Mouse (Mus musculus) kidney, postnatal 10 days (tissue): ENCODE data around the gene Smc5.

Source experiments
- DNase-seq: peaks from one replicate; pipeline ENCODE4 v3.0.0; 2021; ENCODE audit warnings: mixed read lengths

The Smc5 gene

DNA sequence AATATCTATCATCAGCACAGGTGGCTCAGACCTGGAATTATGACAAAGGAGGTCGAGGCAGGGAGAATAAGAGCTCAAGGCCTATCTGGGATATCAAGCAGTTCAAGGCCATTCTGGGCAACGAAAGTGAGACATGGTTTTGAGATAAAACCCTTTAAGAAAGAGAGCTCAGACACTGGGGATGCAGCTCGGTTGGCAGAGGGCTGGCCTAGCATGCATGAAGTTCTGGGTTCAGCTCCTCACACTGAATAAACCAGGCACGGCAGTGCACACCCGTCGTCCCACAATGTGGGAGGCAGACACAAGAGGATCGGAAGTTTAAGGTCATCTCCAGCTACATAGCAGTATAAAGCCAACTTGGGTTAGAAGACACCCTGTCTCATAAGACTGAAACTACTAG lies 84.7 kb downstream of the Smc5 start:
- no peak for DNase-seq

DNA sequence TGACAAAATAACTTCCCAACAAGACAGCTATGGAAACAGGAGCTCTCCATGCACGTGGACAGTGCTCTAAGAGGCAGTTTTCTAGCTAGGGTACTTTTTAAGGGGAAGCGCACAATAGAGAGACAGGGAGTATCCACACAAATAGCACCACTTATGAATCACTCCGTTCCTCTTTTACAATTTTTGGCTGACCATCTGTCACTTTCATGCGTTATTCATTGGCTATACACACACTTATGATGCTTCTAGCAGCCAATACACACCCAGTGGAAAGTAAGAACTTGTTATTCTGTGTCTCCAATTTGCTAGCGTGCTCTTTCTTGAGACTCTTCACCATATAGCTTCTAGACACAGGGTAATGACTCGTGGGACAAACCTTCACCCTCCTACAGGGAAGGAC lies 86.0 kb downstream of the Smc5 start:
- DNase-seq = no peak

GRCm38 (mm10) chr19:23184068-23184467 lies 89.6 kb downstream of the Smc5 start:
- DNase-seq = peak; percentile 43

- no peak for DNase-seq
Observed at GRCm38 (mm10) chr19:23183493-23183892, 90.2 kb downstream of the Smc5 start.

DNA sequence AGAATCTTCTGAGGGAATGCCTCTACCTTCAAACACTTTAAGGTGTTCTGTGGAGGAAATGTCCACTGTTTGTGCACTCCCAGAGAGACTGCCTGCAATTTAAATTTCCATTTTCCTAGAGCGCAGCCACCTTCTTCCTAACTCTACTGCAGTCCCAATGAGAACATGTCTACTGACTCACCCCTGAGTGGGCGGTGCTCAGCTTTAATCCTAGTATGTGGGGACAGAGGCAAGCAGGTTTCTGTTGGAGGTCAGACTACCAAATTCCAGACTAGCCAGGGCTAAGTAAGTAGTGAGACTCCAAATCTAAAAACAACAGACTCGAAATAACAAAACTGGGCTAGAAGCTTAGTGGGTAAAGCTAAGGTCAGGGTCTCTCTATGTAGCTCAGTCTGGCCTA lies 95.2 kb downstream of the Smc5 start:
- no peak for DNase-seq

- DNase-seq = no peak
Observed at GRCm38 (mm10) chr19:23175511-23175910, 98.2 kb downstream of the Smc5 start.

GRCm38 (mm10) chr19:23175090-23175489 lies 98.6 kb downstream of the Smc5 start:
- no peak for DNase-seq

DNA sequence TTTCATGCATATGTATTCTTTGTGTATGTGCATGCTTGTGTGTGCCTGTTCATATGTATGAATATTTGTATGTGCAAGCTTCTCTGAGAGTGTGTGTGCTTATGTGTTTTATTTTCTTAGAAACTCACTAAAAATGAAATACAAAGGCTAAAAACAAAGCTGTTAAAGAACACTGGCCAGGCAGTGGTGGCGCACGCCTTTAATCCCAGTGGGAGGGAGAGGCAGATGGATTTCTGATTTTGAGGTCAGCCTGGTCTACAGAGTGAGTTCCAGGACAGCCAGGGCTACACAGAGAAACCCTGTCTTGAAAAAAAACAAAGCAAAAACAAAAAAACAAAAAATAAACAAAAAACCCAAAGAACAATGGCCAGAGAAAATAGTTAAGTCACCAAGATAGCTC lies 102.6 kb downstream of the Smc5 start:
- DNase-seq = no peak

GRCm38 (mm10) chr19:23170476-23170875 lies 103.2 kb downstream of the Smc5 start:
- DNase-seq = no peak

DNA sequence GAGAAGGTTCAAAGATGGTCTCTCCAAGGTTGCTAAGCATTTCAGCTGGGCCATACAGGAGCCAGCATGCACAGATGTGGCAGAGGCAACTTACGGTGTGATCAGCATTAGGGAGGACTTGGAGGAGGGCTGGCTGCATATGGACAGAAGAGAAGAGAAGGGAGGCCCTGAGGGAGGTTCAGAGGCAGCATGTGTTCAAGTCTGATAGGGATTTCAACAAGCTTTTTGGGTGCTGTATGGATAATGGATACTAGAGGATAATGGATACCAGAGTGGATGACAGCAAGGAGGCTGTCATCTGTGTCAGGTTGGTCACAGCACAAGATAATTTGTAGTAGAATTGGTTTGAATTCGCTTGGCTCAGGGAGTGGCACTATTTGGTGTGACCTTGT lies 104.0 kb downstream of the Smc5 start:
- no peak for DNase-seq

DNA sequence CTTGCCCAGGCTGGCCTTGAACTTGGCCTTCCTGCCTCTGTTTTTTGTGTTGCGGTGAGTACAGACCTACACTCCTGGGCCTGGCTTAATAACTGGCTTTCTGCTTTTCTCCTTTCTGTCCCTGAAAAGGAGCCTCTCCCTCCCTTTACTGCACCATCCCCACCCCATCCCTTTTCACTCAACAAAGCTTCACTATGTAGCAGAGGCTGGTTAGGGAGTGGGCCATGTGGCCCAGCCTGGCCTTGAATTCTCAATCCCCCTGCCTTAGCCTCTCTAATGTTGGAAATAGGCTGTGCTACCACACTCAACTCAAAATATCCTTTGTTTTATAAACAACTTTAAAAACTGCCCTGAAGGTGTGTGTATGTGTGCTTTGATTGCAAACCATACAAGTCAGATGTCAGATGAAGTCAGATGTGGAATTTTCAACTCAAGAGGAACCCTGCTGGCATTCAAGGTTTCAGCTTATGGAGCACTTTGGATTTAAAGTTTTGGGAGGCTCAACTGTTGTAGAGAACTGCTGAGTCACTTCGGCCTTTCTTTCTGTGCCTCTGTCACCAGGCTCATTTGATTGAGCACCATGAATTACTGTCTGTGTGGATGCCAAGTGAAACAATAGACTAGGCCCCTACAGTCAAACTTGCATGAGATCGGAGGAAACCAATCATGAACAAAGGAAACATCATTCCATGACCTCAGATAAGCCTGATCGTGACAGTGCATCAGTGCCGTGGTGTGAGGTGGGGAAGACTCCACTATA lies 104.6 kb downstream of the Smc5 start:
- no peak for DNase-seq

DNA sequence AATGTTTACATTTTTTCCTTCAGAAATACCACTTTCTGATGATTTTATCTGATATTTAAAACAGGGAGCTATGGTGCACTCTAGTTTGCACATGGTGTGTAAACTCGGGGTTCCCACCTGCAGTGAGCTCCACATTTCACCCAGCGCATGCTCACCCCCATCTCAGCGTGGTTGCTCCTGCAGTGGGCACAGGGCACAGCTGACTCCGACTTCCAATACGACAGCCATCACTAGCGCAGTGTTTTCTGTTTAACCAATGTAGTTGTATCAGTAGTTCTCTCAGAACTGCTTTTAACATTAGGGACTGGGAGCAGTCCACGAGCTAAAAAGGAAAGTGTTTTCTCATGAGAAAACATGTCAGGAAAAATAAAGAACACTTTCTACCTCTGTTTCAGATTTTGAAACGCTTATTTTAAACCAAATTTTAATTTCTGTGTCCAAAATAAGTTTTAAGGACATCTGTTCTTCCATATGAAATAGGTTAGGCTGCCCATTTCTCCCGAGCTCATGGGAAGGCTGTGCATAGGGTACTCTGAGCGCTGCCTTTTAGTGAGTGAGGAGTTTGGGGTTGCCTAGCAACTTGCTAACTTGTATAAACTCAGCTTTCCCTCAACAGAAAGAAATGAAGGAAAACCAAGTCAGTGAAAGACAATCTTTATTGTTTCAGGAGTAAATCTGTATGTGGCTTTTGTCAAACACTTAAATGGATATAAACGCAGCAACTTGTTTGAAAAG lies 107.0 kb downstream of the Smc5 start:
- no peak for DNase-seq

DNA sequence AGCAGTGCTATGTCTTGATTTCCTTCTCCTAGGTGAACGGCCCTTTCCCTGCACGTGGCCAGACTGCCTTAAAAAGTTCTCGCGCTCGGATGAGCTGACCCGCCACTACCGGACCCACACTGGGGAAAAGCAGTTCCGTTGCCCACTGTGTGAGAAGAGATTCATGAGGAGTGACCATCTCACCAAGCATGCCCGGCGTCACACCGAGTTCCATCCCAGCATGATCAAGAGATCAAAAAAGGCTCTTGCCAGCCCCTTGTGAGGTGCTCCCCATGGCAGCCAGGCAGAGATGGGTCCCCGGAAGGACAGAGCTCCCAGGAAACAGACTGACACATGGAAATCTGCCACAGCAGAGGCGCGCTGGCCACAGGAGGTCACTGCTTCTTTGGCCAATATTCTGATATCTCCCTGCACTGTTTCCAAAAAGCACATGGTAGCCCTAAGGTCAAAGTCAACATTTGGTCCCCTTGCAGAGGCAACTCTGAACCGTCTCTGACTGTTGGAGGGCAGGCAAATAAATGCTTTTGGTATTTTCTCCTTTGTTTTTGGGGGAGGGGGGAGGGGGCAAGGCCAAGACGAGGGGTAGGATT lies 109.0 kb downstream of the Smc5 start:
- no peak for DNase-seq

DNA sequence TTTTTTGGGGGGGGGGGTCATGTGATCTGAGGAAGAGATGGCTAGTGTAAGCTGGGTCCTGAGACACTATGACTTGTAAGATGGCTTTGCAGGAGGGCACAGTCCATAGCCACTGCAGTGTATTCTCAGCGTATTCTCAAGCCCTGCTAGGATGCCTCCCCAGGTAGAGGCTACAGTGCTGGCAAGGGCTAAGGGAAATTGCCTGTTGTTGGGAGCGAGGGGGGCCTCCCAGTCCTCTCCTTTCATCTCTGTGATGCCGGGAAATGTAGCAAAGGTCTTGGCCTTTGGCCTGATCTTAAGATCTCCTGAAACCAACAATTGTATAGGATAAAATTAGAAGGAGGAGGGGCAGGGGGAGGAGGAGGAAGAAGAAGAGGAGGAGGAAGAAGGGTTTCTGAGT lies 110.3 kb downstream of the Smc5 start:
- DNase-seq = no peak

DNA sequence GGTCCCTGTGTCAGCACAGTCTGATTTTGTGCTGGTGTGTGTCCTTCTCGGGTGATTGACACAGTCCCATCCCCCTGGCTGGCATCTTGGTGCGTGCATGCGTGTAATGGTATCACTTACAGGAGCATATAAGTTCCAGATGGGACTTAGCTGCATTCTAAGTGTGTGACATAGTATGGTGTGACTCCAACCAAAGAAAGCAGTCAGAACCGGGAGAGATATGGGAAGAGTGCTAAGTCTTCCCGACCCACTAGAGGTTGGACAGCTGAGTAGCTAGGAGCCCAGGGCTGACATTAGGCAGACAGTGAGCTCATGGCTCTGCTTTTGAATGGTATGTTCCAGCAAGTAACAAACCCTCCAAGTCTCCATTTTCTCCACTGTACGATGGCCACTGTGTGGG lies 110.8 kb downstream of the Smc5 start:
- DNase-seq = no peak

DNA sequence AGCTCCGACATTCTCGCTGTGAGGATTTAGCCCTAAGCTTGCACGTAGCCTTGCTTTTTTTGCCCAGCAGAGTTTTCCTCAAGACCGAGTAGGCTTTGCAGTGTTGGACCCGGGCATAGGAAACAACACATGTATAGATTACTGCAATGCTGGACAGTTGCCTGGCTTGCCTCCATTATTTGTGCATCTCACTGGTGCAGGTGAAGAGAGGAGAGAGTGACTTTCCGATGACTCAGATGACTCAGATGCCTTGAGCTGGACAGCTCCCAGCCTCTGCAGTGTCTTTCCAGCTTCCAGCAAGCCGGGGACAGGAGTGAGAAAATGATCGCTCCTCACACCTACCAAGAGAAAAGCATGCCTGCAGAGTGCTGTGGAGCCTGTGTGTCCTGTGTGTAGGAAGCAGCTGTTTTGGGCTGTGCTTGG lies 111.3 kb downstream of the Smc5 start:
- DNase-seq = peak; percentile 45

GRCm38 (mm10) chr19:23159780-23160395 lies 113.8 kb downstream of the Smc5 start:
- DNase-seq = peak; percentile 34
